Mouse (Mus musculus) spleen, adult 2 months (tissue): ENCODE data around the gene Ostm1.

Experiments used
- CTCF ChIP-seq: fragments of 200-500 bp; IDR thresholded peaks from 2 replicates; pipeline ENCODE4 v1.5.1; 2011; ENCODE audit warnings: mild to moderate bottlenecking, inconsistent platforms; ENCODE audit not compliant: insufficient read depth, insufficient read length, insufficient replicate concordance; ENCODE audit errors: extremely low read depth
- POLR2A ChIP-seq: fragments of 200-500 bp; IDR thresholded peaks from 2 replicates; pipeline ENCODE4 v1.6.1; 2011; ENCODE audit warnings: low read depth, low read length, inconsistent platforms

DNA sequence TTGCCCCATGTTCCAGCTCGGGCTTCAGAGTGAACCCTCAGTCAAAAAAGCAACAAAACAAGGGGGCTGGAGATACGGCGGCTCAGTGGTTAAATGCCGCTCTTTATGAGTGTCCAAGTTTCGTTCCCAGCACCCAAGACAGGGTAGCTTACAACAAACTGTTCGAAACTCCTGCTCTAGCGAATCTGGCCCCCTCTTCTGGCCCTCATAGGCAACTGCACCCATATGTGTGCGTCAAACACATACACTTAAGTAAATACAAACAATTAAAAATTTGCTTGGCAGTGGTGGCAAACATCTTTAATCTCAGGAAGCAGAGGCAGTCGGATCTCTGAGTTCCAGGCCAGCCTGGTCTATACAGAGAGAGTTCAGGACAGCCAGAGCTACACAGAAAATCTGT, 60.0 kb downstream of the Ostm1 start:
- no peak for TF ChIP-seq CTCF
- TF ChIP-seq POLR2A: no peak
